Mouse (Mus musculus) C2C12 (cell line): ENCODE data around the gene Eif4g1.

Source experiments
- CEBPB ChIP-seq: IDR thresholded peaks from one replicate; pipeline ENCODE4 v1.6.1; 2011; ENCODE audit warnings: low read depth, mild to moderate bottlenecking, control low read depth, moderate library complexity
- CTCF ChIP-seq: IDR thresholded peaks from one replicate; pipeline ENCODE4 v1.5.1; 2011; ENCODE audit not compliant: control insufficient read depth, insufficient read depth, insufficient read length
- MAX ChIP-seq: IDR thresholded peaks from one replicate; pipeline ENCODE4 v1.6.1; 2011; ENCODE audit warnings: mild to moderate bottlenecking, control low read depth
- MYOD1 ChIP-seq: IDR thresholded peaks from one replicate; pipeline ENCODE4 v1.6.1; 2011; ENCODE audit warnings: low read depth; ENCODE audit not compliant: control insufficient read depth, insufficient read length
- USF1 ChIP-seq: IDR thresholded peaks from one replicate; pipeline ENCODE4 v1.6.1; 2011; ENCODE audit warnings: low read depth, mild to moderate bottlenecking, control low read depth, moderate library complexity

- TF ChIP-seq CTCF, result no peak
- no peak for TF ChIP-seq MYOD1
- TF ChIP-seq USF1, result no peak
- TF ChIP-seq CEBPB, result no peak
- no peak for TF ChIP-seq MAX
Measured at GRCm38 (mm10) chr16:20701316-20701715, 33.2 kb downstream of the Eif4g1 start.
